Mouse (Mus musculus): Measurements from ENCODE around the gene Ncapg2.

GRCm38 (mm10) chr12:116512482-116512881 is 107.3 kb downstream of the Ncapg2 start:
- TF ChIP-seq CTCF (IDR thresholded peaks at IDR 0.05; ENCODE audit: low read depth, low read length): no peak
- no peak for TF ChIP-seq POLR2A (IDR thresholded peaks at IDR 0.05; ENCODE audit: borderline replicate concordance, low read depth, low read length)

All from bone marrow macrophage, adult 2 months (primary cell).